Mouse (Mus musculus) heart, postnatal 0 days (tissue): ENCODE data around the gene Afap1.

Source experiments
- CTCF ChIP-seq: IDR thresholded peaks from 2 replicates; pipeline ENCODE4 v1.5.1; 2016; ENCODE audit warnings: antibody characterized with exemption, control low read depth, low read depth
- EP300 ChIP-seq: IDR thresholded peaks from 2 replicates; pipeline ENCODE4 v1.6.1; 2016; ENCODE audit warnings: antibody characterized with exemption, low read depth

DNA sequence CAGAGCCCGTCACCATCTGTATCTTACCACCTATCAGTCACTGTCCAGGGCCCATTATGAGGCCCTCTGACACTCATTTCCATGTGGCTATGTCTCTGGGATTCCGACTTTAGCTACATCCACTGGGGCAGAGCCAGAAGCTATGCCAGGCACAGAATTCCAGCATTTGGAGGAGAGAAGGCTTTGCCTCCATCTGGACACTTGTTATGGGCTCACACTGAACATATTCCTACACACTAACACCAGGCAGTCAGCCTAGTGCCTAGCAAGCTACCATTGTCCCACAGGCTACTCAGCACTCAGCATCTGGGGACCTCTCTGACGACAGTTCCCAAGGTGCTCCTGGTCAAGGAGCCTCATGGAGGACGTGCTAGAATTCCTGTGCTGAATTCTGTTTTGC, 132.0 kb downstream of the Afap1 start:
- TF ChIP-seq EP300 (no peak), CTCF (no peak)
